Mouse (Mus musculus): ENCODE measurements around the gene Etnk1. TPM values are rescaled to one million over a fixed set of nuclear protein-coding genes. Genes with fewer than 3 reads are reported as not detected.
A peak's percentile ranks its signal among the peaks of the same experiment; 100 is the strongest.

The Etnk1 gene
- total RNA-seq, 2 experiments from 2014 or later: 188 to 192 TPM

GRCm38 (mm10) chr6:143221245-143221644, 54.2 kb downstream of the Etnk1 start:
- DNase-seq: no peak

GRCm38 (mm10) chr6:143224057-143224456, 57.0 kb downstream of the Etnk1 start:
- DNase-seq: no peak

GRCm38 (mm10) chr6:143224885-143225284, 57.9 kb downstream of the Etnk1 start:
- no peak for DNase-seq

GRCm38 (mm10) chr6:143228696-143229095, 61.7 kb downstream of the Etnk1 start:
- DNase-seq: no peak

GRCm38 (mm10) chr6:143229906-143230305, 62.9 kb downstream of the Etnk1 start:
- no peak for DNase-seq

GRCm38 (mm10) chr6:143230888-143231287, 63.9 kb downstream of the Etnk1 start:
- no peak for DNase-seq

- DNase-seq: no peak
Measured at GRCm38 (mm10) chr6:143232718-143233117, 65.7 kb downstream of the Etnk1 start.

GRCm38 (mm10) chr6:143234868-143235267, 67.8 kb downstream of the Etnk1 start:
- no peak for DNase-seq

GRCm38 (mm10) chr6:143239362-143240074, 72.5 kb downstream of the Etnk1 start:
- DNase-seq: no peak

GRCm38 (mm10) chr6:143243191-143243590, 76.2 kb downstream of the Etnk1 start:
- DNase-seq: no peak

GRCm38 (mm10) chr6:143257921-143258320, 90.9 kb downstream of the Etnk1 start:
- no peak for DNase-seq

GRCm38 (mm10) chr6:143259169-143259629, 92.2 kb downstream of the Etnk1 start:
- DNase-seq: peak; percentile 18 to 29

GRCm38 (mm10) chr6:143259870-143260559, 93.0 kb downstream of the Etnk1 start:
- no peak for DNase-seq

GRCm38 (mm10) chr6:143260560-143261288, 93.7 kb downstream of the Etnk1 start:
- no peak for DNase-seq

GRCm38 (mm10) chr6:143261289-143261665, 94.3 kb downstream of the Etnk1 start:
- no peak for DNase-seq

GRCm38 (mm10) chr6:143265482-143265881, 98.5 kb downstream of the Etnk1 start:
- no peak for DNase-seq

GRCm38 (mm10) chr6:143279222-143279621, 112.2 kb downstream of the Etnk1 start:
- DNase-seq: no peak

Other genes with a start within 250 kb of the Etnk1 start
- 10 to 100 TPM; 34.6 to 34.9 TPM for gene St8sia1, start 202.8 kb upstream of the Etnk1 start, total RNA-seq (2021)
- gene C2cd5, start 67.1 kb upstream of the Etnk1 start, total RNA-seq (2021): 100 to 1,000 TPM in 1 of 2 experiments, 10 to 100 TPM in 1; 97.8 to 114 TPM

Measured in layer of hippocampus, postnatal 36 days (tissue).